Mouse (Mus musculus) left cerebral cortex, adult 11 months (tissue): ENCODE measurements at regions not wholly inside any gene's neighbourhood (a gene's known extent, or its start where the extent isn't known, plus 50 kb on each side); places are given as distances from the start of the nearest gene placed in this dataset.

Experiments
- DNase-seq: peaks from one replicate; pipeline ENCODE4 v3.0.0; 2022; ENCODE audit warnings: low spot score

GRCm38 (mm10) chr11:44156490-44157345, 243.1 kb upstream of the Il12b start:
- no peak for DNase-seq

GRCm38 (mm10) chr11:44158236-44158635, 241.6 kb upstream of the Il12b start:
- DNase-seq, result no peak

- no peak for DNase-seq
Observed at GRCm38 (mm10) chr11:44161734-44162418, 238.0 kb upstream of the Il12b start.

GRCm38 (mm10) chr11:44163049-44163448, 236.8 kb upstream of the Il12b start:
- no peak for DNase-seq

GRCm38 (mm10) chr11:44163748-44164147, 236.1 kb upstream of the Il12b start:
- no peak for DNase-seq

- no peak for DNase-seq
Observed at GRCm38 (mm10) chr11:44164186-44164585, 235.7 kb upstream of the Il12b start.

GRCm38 (mm10) chr11:44167724-44168500, 232.0 kb upstream of the Il12b start:
- DNase-seq, result no peak

GRCm38 (mm10) chr11:44172478-44172877, 227.4 kb upstream of the Il12b start:
- no peak for DNase-seq

GRCm38 (mm10) chr11:44173196-44173595, 226.7 kb upstream of the Il12b start:
- DNase-seq, result no peak

- no peak for DNase-seq
Observed at GRCm38 (mm10) chr11:44174548-44174947, 225.3 kb upstream of the Il12b start.

GRCm38 (mm10) chr11:44179711-44180110, 220.2 kb upstream of the Il12b start:
- no peak for DNase-seq

GRCm38 (mm10) chr11:44183823-44184222, 216.0 kb upstream of the Il12b start:
- DNase-seq, result no peak

GRCm38 (mm10) chr11:44185218-44185890, 214.5 kb upstream of the Il12b start:
- DNase-seq, result no peak

GRCm38 (mm10) chr11:44188202-44188601, 211.7 kb upstream of the Il12b start:
- no peak for DNase-seq

- DNase-seq, result no peak
Observed at GRCm38 (mm10) chr11:44193806-44194205, 206.1 kb upstream of the Il12b start.

GRCm38 (mm10) chr11:44202716-44203115, 197.1 kb upstream of the Il12b start:
- no peak for DNase-seq

- no peak for DNase-seq
Observed at GRCm38 (mm10) chr11:44204384-44204783, 195.5 kb upstream of the Il12b start.

- DNase-seq, result no peak
Observed at GRCm38 (mm10) chr11:44206866-44207265, 193.0 kb upstream of the Il12b start.

- DNase-seq, result no peak
Observed at GRCm38 (mm10) chr11:44211871-44212441, 187.9 kb upstream of the Il12b start.

- DNase-seq, result no peak
Observed at GRCm38 (mm10) chr11:44214095-44214494, 185.8 kb upstream of the Il12b start.

- no peak for DNase-seq
Observed at GRCm38 (mm10) chr11:44216346-44216745, 183.5 kb upstream of the Il12b start.

GRCm38 (mm10) chr11:44219971-44220370, 179.9 kb upstream of the Il12b start:
- no peak for DNase-seq
